Mouse (Mus musculus) stomach, postnatal 0 days (tissue): ENCODE results near the gene Col13a1. TPM values are rescaled to one million over a fixed set of nuclear protein-coding genes. Genes with fewer than 3 reads are reported as not detected.

Source experiments
- ATAC-seq: fragments of 200-750 bp; cut with Nextera tagmentation; 2 replicates; pipeline ENCODE4 v1.8.0; 2017; ENCODE audit not compliant: low FRiP score, low TSS enrichment
- DNase-seq: peaks from one replicate; pipeline ENCODE4 v3.0.0-alpha.2; 2016; ENCODE audit warnings: low spot score
- H3K27ac ChIP-seq: fragments of 300-500 bp; sonication (generic); replicated peaks from 2 replicates; pipeline ENCODE4 v1.5.1; 2014; ENCODE audit warnings: mild to moderate bottlenecking, control low read depth
- H3K27me3 ChIP-seq: fragments of 300-500 bp; sonication (generic); 2 replicates; pipeline ENCODE4 v1.6.1; 2014; ENCODE audit warnings: low read length; ENCODE audit not compliant: control insufficient read depth, insufficient read depth
- H3K36me3 ChIP-seq: fragments of 300-500 bp; sonication (generic); 2 replicates; pipeline ENCODE4 v1.6.1; 2014; ENCODE audit warnings: low read length, mixed read lengths; ENCODE audit not compliant: control insufficient read depth, insufficient read depth
- H3K4me1 ChIP-seq: fragments of 300-500 bp; sonication (generic); replicated peaks from 2 replicates; pipeline ENCODE4 v1.6.1; 2014; ENCODE audit warnings: antibody characterized with exemption; ENCODE audit not compliant: control insufficient read depth, insufficient read depth
- H3K4me2 ChIP-seq: fragments of 300-500 bp; sonication (generic); replicated peaks from 2 replicates; pipeline ENCODE4 v1.6.1; 2014; ENCODE audit warnings: low read depth, mild to moderate bottlenecking, control low read depth, moderate library complexity
- H3K4me3 ChIP-seq: fragments of 300-500 bp; sonication (generic); 2 replicates; pipeline ENCODE4 v1.5.1; 2014; ENCODE audit warnings: low read depth, low read length, control low read depth
- H3K9ac ChIP-seq: fragments of 300-500 bp; sonication (generic); 2 replicates; pipeline ENCODE4 v1.6.1; 2014; ENCODE audit warnings: mild to moderate bottlenecking, low read length, control low read depth, mixed read lengths
- H3K9me3 ChIP-seq: fragments of 300-500 bp; sonication (generic); 2 replicates; pipeline ENCODE4 v1.6.1; 2016; ENCODE audit warnings: low read length; ENCODE audit not compliant: control insufficient read depth
- CTCF ChIP-seq: IDR thresholded peaks from 2 replicates; pipeline ENCODE4 v1.5.1; 2016; ENCODE audit warnings: antibody characterized with exemption, low read depth, mild to moderate bottlenecking, moderate library complexity
- EP300 ChIP-seq: optimal IDR thresholded peaks from 2 replicates; pipeline ENCODE3; 2016; ENCODE audit warnings: antibody characterized with exemption
- WGBS: fragments of 180-500 bp; shearing (Covaris S2); extraction: QIAGEN DNeasy Blood & Tissue Kit; methylation state at CpG from one replicate; pipeline ENCODE4 v1.1.7; 2014; 5-methylcytosine and 5-hydroxymethylcytosine counted together
- polyA plus RNA-seq: library from polyadenylated mRNA; unstranded; fragments of >200 nt; fragmentation: Nextera tagmentation; extraction: Ambion mirVana; gene quantifications from 2 replicates; pipeline ENCODE4 v1.2.1, GENCODE M21; 2015

The Col13a1 gene
- polyA plus RNA-seq, 1 experiment from 2014 or later = 2.3 TPM

DNA sequence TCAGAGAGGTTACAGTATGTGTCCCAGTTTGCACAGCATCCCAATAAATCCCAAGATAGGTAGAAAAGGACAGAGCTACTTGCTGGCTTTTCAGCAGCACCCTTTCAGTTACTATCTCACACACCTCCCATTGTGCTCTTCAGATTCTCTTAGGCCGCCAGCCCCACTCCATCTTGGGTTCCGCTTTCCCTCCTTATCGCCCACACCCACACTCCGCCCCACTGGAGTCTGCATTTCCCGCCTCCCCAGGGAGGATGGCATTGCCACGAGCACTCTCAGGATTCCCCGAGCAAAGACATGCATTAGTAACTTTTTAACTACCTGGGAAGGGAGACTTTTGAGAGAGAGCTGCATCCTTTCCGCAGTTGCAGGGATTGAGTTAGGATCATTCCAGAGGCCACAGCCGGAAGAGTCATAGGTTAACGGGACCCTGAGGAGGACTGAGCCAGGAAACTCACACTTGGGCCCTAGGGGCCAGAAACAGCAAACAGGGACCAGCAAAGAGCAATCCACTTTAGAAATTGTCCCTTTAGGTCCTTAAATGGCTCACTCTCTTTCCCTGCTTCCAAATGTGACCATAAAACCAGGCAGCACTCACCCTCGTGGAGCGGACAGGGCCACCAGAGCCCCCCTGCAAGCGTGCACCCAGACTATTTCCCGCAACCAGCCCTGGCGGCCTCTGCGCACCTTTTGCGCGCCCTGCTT lies 1.4 kb downstream of the Col13a1 start:
- ATAC-seq (no peak), DNase-seq (no peak)
- Histone ChIP-seq H3K36me3 (no peaks in the 10 kb centered on the region), H3K4me3 (peak overlapping the region; percentile 45), H3K4me2 (peak overlapping the region; percentile 74), H3K27ac (no peak overlapping the region), H3K4me1 (0 out of 2 replicates have a peak, but pooled peaks cover 2% of the 10 kb centered on the region), H3K27me3 (peaks cover 12% of the 10 kb centered on the region; the same call in 1 of the 2 replicates), H3K9ac (peak overlapping the region; percentile 43), H3K9me3 (no peaks in the 10 kb centered on the region)
- 16% methylated on average over 18 of the region's 18 CpGs for WGBS
- TF ChIP-seq CTCF = no peak
- TF ChIP-seq EP300 = no peak

DNA sequence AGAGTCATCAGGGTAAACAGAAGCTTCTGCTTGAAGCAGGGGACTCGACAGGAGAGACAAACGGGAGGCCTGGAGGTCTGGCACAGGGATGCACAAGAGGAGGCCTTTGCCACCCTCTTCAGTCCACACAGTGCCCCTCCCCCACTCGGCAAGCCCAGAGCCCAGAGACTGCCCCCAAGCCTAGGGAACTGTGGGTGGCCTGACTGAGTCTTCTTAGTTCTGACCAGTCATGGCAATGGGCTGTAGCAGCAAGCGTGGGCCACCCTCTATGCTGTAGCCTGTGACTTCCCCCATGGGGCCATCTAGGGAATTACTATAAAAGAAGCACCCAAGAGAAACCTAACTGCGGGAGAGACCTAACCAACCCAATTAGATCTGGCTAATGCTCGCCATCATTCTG lies 1.9 kb downstream of the Col13a1 start:
- Histone ChIP-seq H3K9me3 (no peaks in the 10 kb centered on the region), H3K9ac (no peak overlapping the region), H3K4me3 (no peak overlapping the region), H3K27ac (no peak overlapping the region), H3K36me3 (no peaks in the 10 kb centered on the region), H3K4me2 (no peak overlapping the region), H3K27me3 (peaks cover 12% of the 10 kb centered on the region; the same call in 1 of the 2 replicates), H3K4me1 (0 out of 2 replicates have a peak, but pooled peaks cover 2% of the 10 kb centered on the region)
- no peak for DNase-seq
- no peak for TF ChIP-seq EP300
- peak; percentile 66 for TF ChIP-seq CTCF
- ATAC-seq = peak; percentile 40; the same call in 1 of the 2 replicates
- WGBS = 28% methylated on average over 6 of the region's 6 CpGs

GRCm38 (mm10) chr10:61974581-61974980 lies 4.3 kb downstream of the Col13a1 start:
- Histone ChIP-seq H3K9ac (no peak overlapping the region), H3K4me2 (no peak overlapping the region), H3K36me3 (no peaks in the 10 kb centered on the region), H3K27ac (no peak overlapping the region), H3K27me3 (peaks cover 12% of the 10 kb centered on the region; the same call in 1 of the 2 replicates), H3K9me3 (no peaks in the 10 kb centered on the region), H3K4me3 (no peak overlapping the region), H3K4me1 (0 out of 2 replicates have a peak, but pooled peaks cover 2% of the 10 kb centered on the region)
- DNase-seq = no peak
- TF ChIP-seq CTCF = no peak
- TF ChIP-seq EP300 = no peak
- no peak for ATAC-seq
- 82% methylated on average over 2 of the region's 2 CpGs for WGBS

DNA sequence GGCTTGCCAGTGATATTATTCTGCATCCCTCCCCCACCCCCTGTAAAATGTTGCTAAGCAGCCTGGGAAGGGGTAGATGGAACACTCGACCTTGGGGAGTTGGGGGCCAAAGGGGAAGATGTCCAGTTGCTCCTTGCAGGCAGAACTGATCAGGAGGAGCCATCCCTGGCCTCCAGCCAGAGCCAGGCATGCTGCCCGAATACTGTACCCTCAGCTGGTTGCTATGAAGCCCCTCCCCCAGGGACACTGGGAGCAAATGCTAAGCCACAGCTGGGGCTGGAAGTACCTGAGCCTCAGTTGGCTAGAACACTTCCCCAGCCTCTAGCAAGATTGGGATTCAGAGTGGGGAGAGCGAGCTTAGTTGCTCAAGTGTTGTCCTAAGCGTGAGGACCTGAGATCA lies 6.9 kb downstream of the Col13a1 start:
- no peak for TF ChIP-seq CTCF
- TF ChIP-seq EP300 = no peak
- no peak for ATAC-seq

GRCm38 (mm10) chr10:61968003-61968553 lies 10.8 kb downstream of the Col13a1 start:
- 78% methylated on average over 7 of the region's 7 CpGs for WGBS
- Histone ChIP-seq H3K4me3 (no peak overlapping the region), H3K27ac (no peak overlapping the region), H3K9me3 (no peaks in the 10 kb centered on the region), H3K27me3 (no peaks in the 10 kb centered on the region), H3K4me2 (no peak overlapping the region), H3K36me3 (no peaks in the 10 kb centered on the region), H3K9ac (no peak overlapping the region), H3K4me1 (no peaks in the 10 kb centered on the region)
- TF ChIP-seq CTCF (no peak), EP300 (no peak)
- ATAC-seq = no peak
- no peak for DNase-seq

More for the DNA sequence above, 6.9 kb downstream of the Col13a1 start:
- Histone ChIP-seq H3K4me2 (no peak overlapping the region), H3K4me1 (no peaks in the 10 kb centered on the region), H3K9me3 (no peaks in the 10 kb centered on the region), H3K27me3 (no peaks in the 10 kb centered on the region), H3K36me3 (no peaks in the 10 kb centered on the region), H3K4me3 (no peak overlapping the region), H3K9ac (no peak overlapping the region), H3K27ac (no peak overlapping the region)
- WGBS = 15% methylated on average over 4 of the region's 4 CpGs
- DNase-seq = no peak

DNA sequence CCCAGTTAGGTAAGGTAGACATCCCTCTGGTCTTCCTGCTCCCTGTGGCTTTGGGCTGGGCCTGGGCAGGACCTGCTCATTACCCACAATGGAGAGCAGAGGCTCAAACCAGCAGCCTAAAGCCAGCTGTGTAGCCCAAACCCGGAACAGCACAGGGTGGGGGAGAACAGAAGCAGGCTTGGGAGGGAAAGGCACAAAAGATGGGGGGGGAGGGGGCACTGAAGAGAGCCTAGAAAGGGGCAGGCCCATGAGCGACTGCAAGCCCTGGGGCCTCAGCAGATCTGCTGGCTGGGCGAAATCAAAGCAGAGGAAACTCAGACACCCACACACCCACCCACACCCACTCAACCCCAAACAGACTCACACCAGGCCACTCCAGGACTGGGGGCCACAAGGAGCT lies 11.7 kb downstream of the Col13a1 start:
- Histone ChIP-seq H3K9ac (no peak overlapping the region), H3K9me3 (no peaks in the 10 kb centered on the region), H3K4me1 (no peaks in the 10 kb centered on the region), H3K36me3 (no peaks in the 10 kb centered on the region), H3K4me2 (no peak overlapping the region), H3K4me3 (no peak overlapping the region), H3K27ac (no peak overlapping the region), H3K27me3 (no peaks in the 10 kb centered on the region)
- 58% methylated on average over 3 of the region's 3 CpGs for WGBS
- DNase-seq (no peak), ATAC-seq (no peak)
- TF ChIP-seq EP300 = no peak
- no peak for TF ChIP-seq CTCF
